Mouse (Mus musculus) cerebellum, adult 2 months (tissue): ENCODE results near the gene Chd3. TPM values are rescaled to one million over a fixed set of nuclear protein-coding genes. Genes with fewer than 3 reads are reported as not detected.

Experiments
- DNase-seq, 2 experiments: peaks; one replicate each; pipeline ENCODE4 v3.0.0; 2021
- H3K27ac ChIP-seq: fragments of 200-500 bp; 2 replicates; pipeline ENCODE4 v1.5.1; 2012; ENCODE audit warnings: low read length, control low read depth, inconsistent platforms; ENCODE audit not compliant: insufficient read depth
- H3K27me3 ChIP-seq: fragments of 200-500 bp; 2 replicates; pipeline ENCODE4 v1.6.1; 2012; ENCODE audit warnings: inconsistent platforms, mild to moderate bottlenecking, low read length, moderate library complexity; ENCODE audit not compliant: control insufficient read depth, insufficient read depth
- H3K4me1 ChIP-seq: fragments of 200-500 bp; 2 replicates; pipeline ENCODE4 v1.6.1; 2011; ENCODE audit warnings: low read length; ENCODE audit not compliant: control insufficient read depth, insufficient read depth
- H3K4me3 ChIP-seq: fragments of 200-500 bp; replicated peaks from 2 replicates; pipeline ENCODE3; 2011; ENCODE audit warnings: mild to moderate bottlenecking, low read depth, low read length, control low read depth; ENCODE audit not compliant: insufficient read depth
- CTCF ChIP-seq: fragments of 200-500 bp; IDR thresholded peaks from 2 replicates; pipeline ENCODE4 v1.5.1; 2011; ENCODE audit warnings: low read depth, mild to moderate bottlenecking, control low read depth, low read length, moderate library complexity, borderline replicate concordance; ENCODE audit not compliant: insufficient read depth
- POLR2A ChIP-seq: fragments of 200-500 bp; IDR thresholded peaks from 2 replicates; pipeline ENCODE4 v1.6.1; 2011; ENCODE audit warnings: low read length, control low read depth, borderline replicate concordance; ENCODE audit not compliant: insufficient read depth
- WGBS: fragments of 180-500 bp; shearing (Covaris S2); methylation state at CpG from one replicate; pipeline ENCODE4 v1.1.7; 2018; 5-methylcytosine and 5-hydroxymethylcytosine counted together
- polyA plus RNA-seq: library from polyadenylated mRNA; depleted of rRNA; stranded (reverse); fragments of >200 nt; gene quantifications from 2 replicates; pipeline ENCODE4 v1.2.3, GENCODE M21; 2012; rRNA removed

Gene Chd3
- polyA plus RNA-seq, 1 experiment, result 111 TPM

DNA sequence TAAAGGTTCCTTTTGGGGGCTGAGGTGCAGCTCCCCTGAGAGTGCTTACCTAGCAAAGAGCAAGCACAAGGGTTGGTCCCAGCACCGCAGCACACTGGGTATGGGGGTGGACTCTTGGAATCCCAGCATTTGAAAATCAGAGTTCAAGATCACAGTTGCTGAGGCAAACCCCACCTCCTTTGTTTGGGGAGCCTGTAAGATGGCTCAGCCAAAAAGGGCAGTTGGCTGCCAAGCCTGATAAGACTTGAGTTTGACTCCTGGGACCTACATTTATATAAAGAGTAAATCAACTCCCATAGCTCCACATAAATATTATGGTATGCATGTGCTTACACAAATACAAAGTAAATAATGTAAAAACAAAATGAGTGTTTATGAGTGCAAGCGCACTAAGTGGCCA is 63.2 kb downstream of the Chd3 start:
- no peak for TF ChIP-seq POLR2A
- no peak for TF ChIP-seq CTCF
- Histone ChIP-seq H3K27me3 (no peaks in the 10 kb centered on the region), H3K4me3 (no peak overlapping the region), H3K4me1 (0 out of 2 replicates have a peak, but pooled peaks cover 2% of the 10 kb centered on the region), H3K27ac (no peak overlapping the region)
- 92% methylated on average over 2 of the region's 2 CpGs for WGBS
- DNase-seq, result no peak

DNA sequence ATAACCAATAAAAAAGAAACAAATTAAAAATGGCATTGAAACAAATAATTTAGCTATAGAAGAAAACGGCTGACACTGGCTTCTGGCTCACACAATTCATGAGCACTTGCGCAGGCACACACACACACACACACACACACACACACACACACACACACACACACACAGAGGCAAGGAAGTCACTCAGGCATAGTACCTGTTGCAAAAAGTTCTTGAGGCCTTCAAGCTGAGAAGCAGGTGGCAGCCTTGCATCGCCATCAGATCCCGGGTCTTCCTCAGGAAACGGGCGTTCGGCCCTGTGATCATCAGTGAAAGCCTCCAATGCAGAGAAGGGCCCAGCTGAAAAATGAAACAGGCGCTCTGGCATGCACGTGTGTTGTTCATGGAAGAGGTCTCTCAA is 63.9 kb downstream of the Chd3 start:
- no peaks in the 10 kb centered on the region for H3K27me3 ChIP-seq
- no peak overlapping the region for H3K4me3 ChIP-seq
- no peak overlapping the region for H3K27ac ChIP-seq
- TF ChIP-seq POLR2A, result no peak
- no peak for TF ChIP-seq CTCF
- DNase-seq, result no peak
- H3K4me1 ChIP-seq, result no peaks in the 10 kb centered on the region
- 84% methylated on average over 9 of the region's 9 CpGs for WGBS

DNA sequence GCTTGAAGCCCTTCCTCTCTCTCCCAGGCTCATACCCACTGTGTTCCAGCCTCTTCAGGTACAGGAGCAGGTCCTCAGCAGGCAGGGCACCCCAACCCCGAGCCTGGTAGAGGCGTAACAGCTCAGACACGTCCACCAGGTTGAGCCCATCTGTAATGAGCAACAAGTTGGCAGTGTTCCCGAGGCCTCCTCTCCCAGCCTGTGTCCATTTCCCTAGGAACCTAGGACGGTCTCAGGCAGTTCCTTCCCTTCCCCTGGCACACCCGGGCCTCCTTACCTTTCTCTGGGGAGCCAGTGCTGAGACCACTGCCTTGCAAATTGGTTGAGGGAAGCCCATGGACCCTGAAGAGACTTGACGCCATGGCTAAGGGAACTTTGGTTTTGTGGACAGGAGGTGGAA is 66.4 kb downstream of the Chd3 start:
- WGBS, result 39% methylated on average over 7 of the region's 7 CpGs
- Histone ChIP-seq H3K4me3 (no peak overlapping the region), H3K27me3 (no peaks in the 10 kb centered on the region), H3K4me1 (no peaks in the 10 kb centered on the region), H3K27ac (no peak overlapping the region)
- no peak for DNase-seq
- TF ChIP-seq CTCF (no peak), POLR2A (no peak)

DNA sequence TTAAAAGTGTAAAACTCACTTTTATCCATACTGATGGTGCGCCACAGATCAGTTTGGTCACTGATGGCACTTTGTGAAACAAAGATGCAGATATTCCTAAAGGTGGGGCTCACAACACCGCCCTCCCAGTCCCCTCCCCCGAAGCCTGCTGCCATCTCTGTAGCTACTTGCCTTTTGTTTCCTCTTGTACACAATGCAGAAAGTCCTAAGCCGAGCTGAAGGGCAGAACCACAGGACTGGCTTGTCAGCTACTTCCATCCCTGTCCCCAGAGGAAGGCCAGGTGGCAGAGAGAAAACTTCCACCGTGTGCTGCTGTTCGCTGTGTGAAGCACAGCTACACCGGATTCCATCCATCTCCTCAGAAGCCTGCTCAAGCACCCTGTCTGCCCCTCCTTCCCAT is 71.0 kb downstream of the Chd3 start:
- Histone ChIP-seq H3K4me1 (no peaks in the 10 kb centered on the region), H3K27ac (no peak overlapping the region), H3K4me3 (no peak overlapping the region), H3K27me3 (no peaks in the 10 kb centered on the region)
- DNase-seq, result no peak
- TF ChIP-seq CTCF (no peak), POLR2A (no peak)
- WGBS, result 70% methylated on average over 7 of the region's 7 CpGs

DNA sequence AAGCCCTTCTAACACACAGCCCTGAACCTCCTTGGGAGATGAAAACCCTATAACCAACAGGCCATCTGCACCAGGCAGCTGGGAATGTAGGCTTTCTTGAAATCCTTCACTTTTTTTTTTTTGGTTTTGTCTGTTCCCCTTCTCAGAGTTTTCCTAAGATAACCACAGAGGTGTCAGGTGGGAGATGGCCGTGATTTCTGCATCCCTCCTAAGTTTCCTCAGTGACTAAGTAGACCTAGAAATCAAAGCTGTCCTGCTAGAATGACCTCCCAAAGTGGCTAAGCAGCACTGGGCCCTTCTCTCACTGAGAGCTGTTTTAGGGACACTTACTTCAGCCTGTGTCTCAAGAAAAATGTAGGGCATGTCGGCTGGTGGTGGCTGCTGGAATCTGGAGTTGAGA is 71.4 kb downstream of the Chd3 start:
- 86% methylated on average over 2 of the region's 2 CpGs for WGBS
- TF ChIP-seq CTCF, result no peak
- TF ChIP-seq POLR2A, result no peak
- Histone ChIP-seq H3K4me1 (no peaks in the 10 kb centered on the region), H3K4me3 (no peak overlapping the region), H3K27ac (no peak overlapping the region), H3K27me3 (no peaks in the 10 kb centered on the region)
- DNase-seq, result no peak

DNA sequence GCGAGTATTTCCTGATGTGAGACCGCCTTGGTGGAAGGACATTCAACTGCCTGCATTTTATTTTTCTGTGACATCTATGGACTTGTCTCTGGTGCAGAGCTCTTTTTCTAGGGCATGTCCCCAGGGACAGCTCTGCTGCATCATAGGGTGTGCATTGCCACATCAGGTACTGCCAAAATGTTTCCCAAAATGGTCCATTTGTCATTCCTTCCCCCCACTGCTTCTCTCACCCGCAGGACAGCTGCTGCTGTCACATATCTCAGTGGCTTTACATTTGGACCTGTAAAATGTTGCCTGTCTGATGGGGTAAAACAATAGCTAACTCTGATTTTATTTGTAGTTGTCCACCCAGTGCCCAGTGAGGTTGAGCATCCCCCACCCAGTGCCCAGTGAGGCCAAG is 73.9 kb downstream of the Chd3 start:
- no peak for DNase-seq
- no peak overlapping the region for H3K4me3 ChIP-seq
- no peak overlapping the region for H3K27ac ChIP-seq
- no peaks in the 10 kb centered on the region for H3K4me1 ChIP-seq
- no peaks in the 10 kb centered on the region for H3K27me3 ChIP-seq
- no peak for TF ChIP-seq POLR2A
- TF ChIP-seq CTCF, result no peak
- 83% methylated on average over 3 of the region's 3 CpGs for WGBS

Other genes starting within 250 kb of the Chd3 start
- 0.44 and 0.59 TPM in 2 replicates for gene Hes7, start 249.0 kb downstream of the Chd3 start, polyA plus RNA-seq
- 1.3 and 1.4 TPM in 2 replicates for gene 9130213A22Rik, start 246.8 kb downstream of the Chd3 start, polyA plus RNA-seq
- 10.8 and 16.0 TPM in 2 replicates for gene Aloxe3, start 243.5 kb downstream of the Chd3 start, polyA plus RNA-seq
- gene Alox12b, start 212.4 kb downstream of the Chd3 start, polyA plus RNA-seq, result 0.59 and 0.60 TPM in 2 replicates
- gene Alox8, start 171.6 kb downstream of the Chd3 start, polyA plus RNA-seq, result 5.2 and 5.5 TPM in 2 replicates
- gene Gucy2e, start 132.4 kb downstream of the Chd3 start, polyA plus RNA-seq, result 1.4 and 1.8 TPM in 2 replicates
- 22.0 and 23.0 TPM in 2 replicates for gene Cntrob, start 45.6 kb downstream of the Chd3 start, polyA plus RNA-seq
- 81.4 and 83.6 TPM in 2 replicates for gene Trappc1, start 45.4 kb downstream of the Chd3 start, polyA plus RNA-seq
- gene Kcnab3, start 43.1 kb downstream of the Chd3 start, polyA plus RNA-seq, result 93.6 and 117 TPM in 2 replicates
- gene Rnf227, start 28.9 kb downstream of the Chd3 start, polyA plus RNA-seq, result 130 and 135 TPM in 2 replicates
- 193 and 200 TPM in 2 replicates for gene Naa38, start 26.1 kb upstream of the Chd3 start, polyA plus RNA-seq
- gene Cyb5d1, start 26.2 kb upstream of the Chd3 start, polyA plus RNA-seq, result 40.2 and 41.9 TPM in 2 replicates
- 5.7 and 6.0 TPM in 2 replicates for gene Tmem88, start 28.8 kb upstream of the Chd3 start, polyA plus RNA-seq
- 14.0 and 16.5 TPM in 2 replicates for gene Kdm6b, start 44.3 kb upstream of the Chd3 start, polyA plus RNA-seq
- 0.55 and 0.69 TPM in 2 replicates for gene Dnah2, start 179.7 kb upstream of the Chd3 start, polyA plus RNA-seq
- gene Efnb3, start 190.8 kb upstream of the Chd3 start, polyA plus RNA-seq, result 84.8 and 104 TPM in 2 replicates
- gene Wrap53, start 210.8 kb upstream of the Chd3 start, polyA plus RNA-seq, result 18.6 and 18.8 TPM in 2 replicates
- 34.7 and 35.6 TPM in 2 replicates for gene Trp53, start 211.0 kb upstream of the Chd3 start, polyA plus RNA-seq
- 890 and 950 TPM in 2 replicates for gene Atp1b2, start 236.5 kb upstream of the Chd3 start, polyA plus RNA-seq
- 0.11 TPM in 2 replicates for gene Shbg, start 248.5 kb upstream of the Chd3 start, polyA plus RNA-seq